Mouse (Mus musculus): ENCODE data around the gene Fads3. TPM values are rescaled to one million over a fixed set of nuclear protein-coding genes. Genes with fewer than 3 reads are reported as not detected.

The Fads3 gene
- polyA plus RNA-seq, 1 experiment: 4.6 TPM

DNA sequence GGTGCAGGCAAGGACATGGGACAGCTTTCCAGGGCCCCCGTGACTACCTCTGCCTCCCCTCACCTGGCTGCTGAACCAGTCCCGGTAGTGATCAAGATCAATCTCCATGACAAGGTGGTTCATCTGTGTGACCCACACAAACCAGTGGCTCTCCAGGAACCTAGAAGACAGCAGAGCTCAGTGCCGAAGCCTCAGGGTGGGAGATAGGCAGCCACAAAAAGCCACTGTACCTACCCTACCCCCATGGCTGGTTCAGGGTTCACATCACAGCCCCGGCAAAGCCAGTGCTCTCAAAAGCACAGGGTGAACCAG, 24.8 kb downstream of the Fads3 start:
- TF ChIP-seq POLR2A (IDR thresholded peaks at IDR 0.05; ENCODE audit: borderline replicate concordance, low read depth, low read length): no peak
- no peak for TF ChIP-seq CTCF (IDR thresholded peaks at IDR 0.05; ENCODE audit: low read depth, low read length)
- Histone ChIP-seq H3K27ac (ENCODE audit: insufficient read depth, low read depth, low read length) (no peak overlapping the region), H3K4me3 (ENCODE audit: insufficient read depth, low read length) (no peak overlapping the region), H3K4me1 (ENCODE audit: control insufficient read depth, insufficient read depth, low read length) (peaks cover 7% of the 10 kb centered on the region)

DNA sequence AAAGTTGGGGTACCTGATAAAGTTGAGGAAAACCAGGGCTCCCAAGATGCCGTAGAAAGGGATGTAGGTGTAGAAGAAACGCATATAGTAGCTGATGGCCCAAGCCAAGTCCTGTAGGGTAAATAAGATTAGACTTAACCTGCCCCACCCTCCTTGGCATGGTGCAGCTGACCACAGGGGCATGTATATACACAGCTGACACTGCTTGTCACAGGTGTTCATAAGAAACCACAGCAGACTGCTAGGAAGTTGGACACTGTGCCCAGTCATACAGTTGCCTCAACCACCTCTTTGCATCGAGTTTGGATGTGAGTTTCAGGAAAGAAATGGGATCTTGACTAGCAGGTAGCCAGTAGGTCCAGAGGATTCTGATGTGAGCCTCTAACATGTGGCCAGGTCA, 25.1 kb downstream of the Fads3 start:
- Histone ChIP-seq H3K27ac (ENCODE audit: insufficient read depth, low read depth, low read length) (no peak overlapping the region), H3K4me3 (ENCODE audit: insufficient read depth, low read length) (no peak overlapping the region), H3K4me1 (ENCODE audit: control insufficient read depth, insufficient read depth, low read length) (peaks cover 7% of the 10 kb centered on the region)
- no peak for TF ChIP-seq POLR2A (IDR thresholded peaks at IDR 0.05; ENCODE audit: borderline replicate concordance, low read depth, low read length)
- TF ChIP-seq CTCF (IDR thresholded peaks at IDR 0.05; ENCODE audit: low read depth, low read length): no peak

DNA sequence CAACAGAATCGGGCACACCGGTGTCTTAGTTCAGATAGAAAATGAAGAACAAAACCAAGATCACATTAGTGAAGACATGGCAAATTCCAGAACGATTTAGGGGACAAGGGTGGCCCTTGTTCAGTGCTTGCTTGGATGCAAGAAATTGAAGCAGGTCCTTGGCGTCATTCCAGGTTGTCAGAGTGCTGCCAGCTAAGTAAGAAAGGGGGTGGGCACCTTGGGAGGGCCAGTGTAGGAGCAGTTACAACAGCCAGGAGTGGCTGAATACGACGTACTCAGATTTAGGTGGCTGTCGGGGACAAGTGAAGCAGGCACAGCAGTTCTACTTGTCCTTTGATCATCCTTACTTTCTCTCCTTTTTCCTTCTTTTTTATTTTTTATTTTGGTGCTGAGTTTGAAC, 26.3 kb downstream of the Fads3 start:
- no peak for TF ChIP-seq POLR2A (IDR thresholded peaks at IDR 0.05; ENCODE audit: borderline replicate concordance, low read depth, low read length)
- TF ChIP-seq CTCF (IDR thresholded peaks at IDR 0.05; ENCODE audit: low read depth, low read length): no peak
- peaks cover 7% of the 10 kb centered on the region for H3K4me1 ChIP-seq (ENCODE audit: control insufficient read depth, insufficient read depth, low read length)
- H3K4me3 ChIP-seq (ENCODE audit: insufficient read depth, low read length): no peak overlapping the region
- H3K27ac ChIP-seq (ENCODE audit: insufficient read depth, low read depth, low read length): no peak overlapping the region

DNA sequence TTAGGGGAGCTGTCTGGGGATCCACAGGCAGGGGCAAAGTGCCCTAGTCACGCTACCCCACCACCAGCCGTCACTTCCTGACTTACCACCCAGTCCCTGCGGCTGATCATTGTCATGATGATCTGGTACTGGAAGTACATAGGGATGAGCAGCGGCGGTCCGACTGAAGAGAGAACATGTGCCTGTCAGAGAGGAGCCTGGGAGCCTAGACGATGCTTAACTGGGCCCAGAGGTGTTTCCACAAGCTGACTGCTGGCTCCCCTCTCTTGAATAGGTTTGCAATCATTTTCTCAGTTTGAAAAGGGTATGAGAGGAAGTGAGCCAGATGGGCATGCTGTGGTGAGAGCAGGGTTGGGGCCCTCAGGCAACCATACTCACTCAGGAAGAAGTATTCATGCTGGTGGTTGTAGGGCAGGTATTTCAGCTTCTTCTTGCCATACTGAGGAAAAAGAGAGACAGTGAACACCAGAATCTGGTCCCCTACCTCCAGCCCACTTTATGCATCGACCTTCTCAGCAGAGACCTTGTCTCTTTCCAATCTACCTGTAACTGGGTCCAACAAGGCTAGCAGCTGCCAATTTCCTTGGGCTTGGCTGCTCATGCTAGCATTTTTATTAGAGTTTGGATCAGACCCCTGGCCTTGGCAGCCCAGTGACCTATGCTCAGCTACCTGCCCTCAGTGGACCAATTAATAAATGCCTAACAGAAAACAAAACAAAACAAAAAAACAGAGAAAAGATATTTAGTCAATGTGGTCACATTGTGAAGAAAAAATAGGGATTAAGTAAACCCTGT, 29.0 kb downstream of the Fads3 start:
- TF ChIP-seq CTCF (IDR thresholded peaks at IDR 0.05; ENCODE audit: low read depth, low read length) (no peak), POLR2A (IDR thresholded peaks at IDR 0.05; ENCODE audit: borderline replicate concordance, low read depth, low read length) (no peak)

DNA sequence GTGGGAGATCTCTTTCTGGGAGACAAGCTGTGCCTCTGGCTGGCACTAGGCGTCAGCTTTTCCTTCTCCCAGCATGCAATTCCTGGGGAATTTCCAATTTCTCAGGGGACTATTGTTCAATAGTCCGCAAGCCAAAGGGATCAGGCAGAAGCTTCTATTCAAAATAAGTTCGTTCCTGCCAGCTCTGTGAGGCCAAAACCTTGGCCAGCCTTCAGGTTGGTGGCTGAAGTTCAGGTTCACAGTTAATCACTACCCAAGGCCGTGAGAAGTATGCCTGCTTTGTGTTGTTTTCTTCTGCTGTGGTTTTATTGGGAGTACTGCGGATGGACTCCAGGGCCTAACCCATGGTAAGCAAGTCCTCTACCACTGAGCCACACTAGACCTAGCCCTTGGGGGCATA, 29.8 kb downstream of the Fads3 start:
- no peak overlapping the region for H3K27ac ChIP-seq (ENCODE audit: insufficient read depth, low read depth, low read length)
- TF ChIP-seq POLR2A (IDR thresholded peaks at IDR 0.05; ENCODE audit: borderline replicate concordance, low read depth, low read length) (no peak), CTCF (IDR thresholded peaks at IDR 0.05; ENCODE audit: low read depth, low read length) (no peak)

More for the DNA sequence above, 29.0 kb downstream of the Fads3 start:
- H3K27ac ChIP-seq (ENCODE audit: insufficient read depth, low read depth, low read length): no peak overlapping the region
- H3K4me1 ChIP-seq (ENCODE audit: control insufficient read depth, insufficient read depth, low read length): no peaks in the 10 kb centered on the region
- no peak overlapping the region for H3K4me3 ChIP-seq (ENCODE audit: insufficient read depth, low read length)

DNA sequence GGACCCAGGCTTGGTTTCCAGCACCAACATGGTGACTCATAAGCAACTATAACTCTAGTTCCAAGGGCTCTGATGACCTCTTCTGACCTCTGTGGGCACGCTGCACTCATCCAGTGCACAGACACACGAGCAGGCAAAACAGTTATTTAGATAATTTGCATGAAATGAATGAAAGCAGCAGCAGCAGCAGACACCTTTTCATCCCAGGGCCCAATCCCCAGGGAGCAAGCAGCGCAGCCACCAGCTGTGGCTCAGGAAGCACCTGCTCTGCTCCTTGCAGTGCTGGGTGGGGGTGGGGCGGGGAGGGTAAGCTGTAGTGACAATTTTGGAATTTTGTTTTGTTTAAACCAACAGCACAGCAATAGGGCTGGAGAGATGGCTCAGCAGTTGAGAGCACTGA, 30.5 kb downstream of the Fads3 start:
- no peaks in the 10 kb centered on the region for H3K4me1 ChIP-seq (ENCODE audit: control insufficient read depth, insufficient read depth, low read length)
- no peak for TF ChIP-seq CTCF (IDR thresholded peaks at IDR 0.05; ENCODE audit: low read depth, low read length)
- TF ChIP-seq POLR2A (IDR thresholded peaks at IDR 0.05; ENCODE audit: borderline replicate concordance, low read depth, low read length): no peak
- H3K4me3 ChIP-seq (ENCODE audit: insufficient read depth, low read length): no peak overlapping the region
- no peak overlapping the region for H3K27ac ChIP-seq (ENCODE audit: insufficient read depth, low read depth, low read length)

More for the DNA sequence above, 29.8 kb downstream of the Fads3 start:
- Histone ChIP-seq H3K4me1 (ENCODE audit: control insufficient read depth, insufficient read depth, low read length) (no peaks in the 10 kb centered on the region), H3K4me3 (ENCODE audit: insufficient read depth, low read length) (no peak overlapping the region)

DNA sequence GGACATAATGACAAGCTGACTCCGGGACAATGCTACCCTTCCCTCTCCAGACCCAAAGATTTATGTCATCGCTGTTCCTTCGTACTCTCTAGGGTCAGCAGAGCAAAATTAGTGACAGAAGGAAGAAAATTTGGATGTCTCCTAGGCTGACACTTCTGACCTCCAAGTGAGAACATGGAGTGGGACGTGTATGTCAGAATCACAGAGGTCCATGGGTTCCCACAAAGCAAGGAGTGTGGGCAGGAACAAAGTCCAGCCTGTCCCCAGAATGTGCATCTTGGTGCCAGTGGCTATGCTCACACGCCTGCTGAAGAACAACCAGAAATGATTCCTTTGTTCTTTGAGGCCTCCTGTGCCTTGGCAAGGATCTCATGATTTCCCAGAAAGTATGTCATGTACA, 31.8 kb downstream of the Fads3 start:
- TF ChIP-seq POLR2A (IDR thresholded peaks at IDR 0.05; ENCODE audit: borderline replicate concordance, low read depth, low read length) (no peak), CTCF (IDR thresholded peaks at IDR 0.05; ENCODE audit: low read depth, low read length) (no peak)
- Histone ChIP-seq H3K4me3 (ENCODE audit: insufficient read depth, low read length) (no peak overlapping the region), H3K27ac (ENCODE audit: insufficient read depth, low read depth, low read length) (no peak overlapping the region), H3K4me1 (ENCODE audit: control insufficient read depth, insufficient read depth, low read length) (no peaks in the 10 kb centered on the region)

DNA sequence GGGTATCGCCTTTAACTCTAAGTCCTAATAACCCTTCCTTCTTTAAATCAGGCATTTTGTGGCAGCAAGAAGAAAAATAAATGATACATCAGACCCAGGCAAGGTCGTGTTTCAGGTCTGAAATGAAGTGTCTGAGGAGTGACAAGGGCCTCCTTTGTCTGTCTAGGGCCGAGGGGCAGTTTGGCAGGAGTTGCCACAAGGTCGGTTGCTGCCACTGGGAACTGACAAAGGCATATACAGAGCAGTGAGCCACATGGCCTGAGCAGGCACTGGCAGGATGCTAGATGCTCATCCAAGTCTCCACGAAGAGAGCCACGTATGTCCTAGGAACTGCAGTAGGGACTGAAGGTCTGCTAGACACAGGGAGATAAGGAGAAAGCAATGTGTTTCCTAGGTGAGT, 37.0 kb downstream of the Fads3 start:
- H3K27ac ChIP-seq (ENCODE audit: insufficient read depth, low read depth, low read length): no peak overlapping the region
- no peak overlapping the region for H3K4me3 ChIP-seq (ENCODE audit: insufficient read depth, low read length)
- no peak for TF ChIP-seq POLR2A (IDR thresholded peaks at IDR 0.05; ENCODE audit: borderline replicate concordance, low read depth, low read length)
- H3K4me1 ChIP-seq (ENCODE audit: control insufficient read depth, insufficient read depth, low read length): no peaks in the 10 kb centered on the region

DNA sequence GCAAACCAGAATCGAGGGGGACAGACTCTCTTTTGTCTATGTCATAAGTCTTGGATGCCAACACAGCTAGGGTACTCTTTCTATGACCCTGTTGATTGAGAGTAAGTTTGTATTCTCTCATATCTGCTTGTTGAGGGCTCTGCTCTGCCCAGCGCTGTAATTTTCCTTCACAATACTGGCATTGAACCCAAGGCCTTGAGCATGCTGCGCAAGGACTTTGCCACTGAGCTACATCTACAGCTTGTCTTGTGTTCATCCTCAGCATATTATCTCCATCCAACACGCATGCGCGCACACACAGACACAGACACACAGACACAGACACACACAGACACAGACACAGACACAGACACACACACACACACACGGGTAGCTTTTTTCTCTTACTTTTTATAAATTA, 39.0 kb downstream of the Fads3 start:
- Histone ChIP-seq H3K27ac (ENCODE audit: insufficient read depth, low read depth, low read length) (no peak overlapping the region), H3K4me1 (ENCODE audit: control insufficient read depth, insufficient read depth, low read length) (no peaks in the 10 kb centered on the region), H3K4me3 (ENCODE audit: insufficient read depth, low read length) (no peak overlapping the region)
- no peak for TF ChIP-seq CTCF (IDR thresholded peaks at IDR 0.05; ENCODE audit: low read depth, low read length)
- TF ChIP-seq POLR2A (IDR thresholded peaks at IDR 0.05; ENCODE audit: borderline replicate concordance, low read depth, low read length): no peak

DNA sequence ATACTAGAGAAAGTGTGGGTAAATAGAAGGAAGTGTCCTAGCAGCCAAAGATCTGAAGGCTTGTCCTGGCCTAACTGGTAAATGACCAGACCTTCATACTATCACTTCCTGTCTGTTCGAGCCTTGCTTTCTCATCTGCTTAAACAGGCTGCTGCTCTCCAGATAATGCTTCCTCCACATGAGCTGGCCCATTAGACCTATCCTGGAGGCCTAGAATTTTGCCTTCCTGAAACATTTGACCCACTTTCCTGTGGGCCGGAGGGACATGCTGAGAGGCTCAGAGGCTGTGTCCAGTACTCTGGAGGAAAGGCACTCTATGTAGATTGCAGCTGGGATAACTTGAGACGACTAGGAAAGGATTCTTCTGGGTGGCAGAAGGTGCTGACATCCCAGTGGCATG, 40.7 kb downstream of the Fads3 start:
- H3K27ac ChIP-seq (ENCODE audit: insufficient read depth, low read depth, low read length): no peak overlapping the region
- TF ChIP-seq POLR2A (IDR thresholded peaks at IDR 0.05; ENCODE audit: borderline replicate concordance, low read depth, low read length) (no peak), CTCF (IDR thresholded peaks at IDR 0.05; ENCODE audit: low read depth, low read length) (no peak)
- H3K4me3 ChIP-seq (ENCODE audit: insufficient read depth, low read length): no peak overlapping the region
- H3K4me1 ChIP-seq (ENCODE audit: control insufficient read depth, insufficient read depth, low read length): no peaks in the 10 kb centered on the region

Measured in bone marrow macrophage, adult 2 months (primary cell).